ENCODE assay signal across 10 mouse cellular contexts in genomic region chr3:5090108-5090869, GRCm38 (mm10).
DNase-seq lines count a peak whose midpoint lies in the region; ATAC-seq and TF ChIP-seq lines count a peak whose summit lies in the region.
"Had no signal": no experiment of that assay in that cellular context is flagged by ENCODE, and none has a peak within 500 bp of the region (broad histone marks: within the 10 kb centered on the region; RNA-seq: fewer than 3 reads in every experiment).

No protein-coding gene starts in this region.

- 74% methylated on average over 13 of the region's 13 CpGs for WGBS in heart, embryonic 13.5 days
- 50% methylated on average over 13 of the region's 13 CpGs for WGBS in lung, postnatal 0 days
- 51% methylated on average over 13 of the region's 13 CpGs for WGBS in stomach, embryonic 15.5 days

- H3K36me3 ChIP-seq in heart, embryonic 13.5 days, result no peaks in the 10 kb centered on the region
- no peaks in the 10 kb centered on the region for H3K36me3 ChIP-seq in lung, postnatal 0 days (ENCODE audit: insufficient read depth, low read length)
- H3K36me3 ChIP-seq in stomach, embryonic 15.5 days, result no peaks in the 10 kb centered on the region
- H3K36me3 ChIP-seq: hindbrain, embryonic 15.5 days; liver, embryonic 15.5 days had no signal

- H3K4me1 ChIP-seq in heart, embryonic 13.5 days, result no peaks in the 10 kb centered on the region
- no peaks in the 10 kb centered on the region for H3K4me1 ChIP-seq in lung, postnatal 0 days (ENCODE audit: insufficient read depth, low read depth, low read length)
- no peaks in the 10 kb centered on the region for H3K4me1 ChIP-seq in stomach, embryonic 15.5 days
- H3K4me1 ChIP-seq: hindbrain, embryonic 15.5 days; liver, embryonic 15.5 days had no signal

- no peak for TF ChIP-seq CTCF in lung, postnatal 0 days (IDR thresholded peaks at IDR 0.05)

- no peak overlapping the region for H3K27ac ChIP-seq in heart, embryonic 13.5 days (replicated peaks)
- H3K27ac ChIP-seq in lung, postnatal 0 days (ENCODE audit: low read length), result no peak overlapping the region
- peak overlapping the region; percentile 0; the same call in 1 of the 2 replicates for H3K27ac ChIP-seq in stomach, embryonic 15.5 days
- H3K27ac ChIP-seq: hindbrain, embryonic 15.5 days; liver, embryonic 15.5 days had no signal

- no peak overlapping the region for H3K4me3 ChIP-seq in heart, embryonic 13.5 days
- H3K4me3 ChIP-seq in lung, postnatal 0 days (ENCODE audit: low read depth, low read length), result peak overlapping the region; percentile 28
- H3K4me3 ChIP-seq in stomach, embryonic 15.5 days (replicated peaks), result no peak overlapping the region; the same call in 1 of the 2 replicates
- H3K4me3 ChIP-seq: hindbrain, embryonic 15.5 days; liver, embryonic 15.5 days had no signal

- DNase-seq in heart, adult 8-10 months (ENCODE audit: low spot score), result no peak
- DNase-seq in lung, postnatal 0 days (ENCODE audit: low spot score), result peak; percentile 15
- no peak for DNase-seq in lung, postnatal 25 days (ENCODE audit: low spot score)
- peak; percentile 38 for DNase-seq in forelimb bud, embryonic 11.5 days (ENCODE audit: low read depth, low spot score)
- no peak for DNase-seq in cerebellum, postnatal 36 days
- DNase-seq in ovary, postnatal 36 days (ENCODE audit: low spot score), result no peak

- no peak overlapping the region for H3K9ac ChIP-seq in heart, embryonic 13.5 days
- H3K9ac ChIP-seq in lung, postnatal 0 days (replicated peaks; ENCODE audit: low read depth), result no peak overlapping the region
- H3K9ac ChIP-seq in stomach, embryonic 15.5 days, result no peak overlapping the region
- H3K9ac ChIP-seq: hindbrain, embryonic 15.5 days; liver, embryonic 15.5 days had no signal

- TF ChIP-seq EP300 in lung, postnatal 0 days (IDR thresholded peaks at IDR 0.05), result no peak

- no peak for ATAC-seq in heart, embryonic 13.5 days (ENCODE audit: extremely low read depth, insufficient number of reproducible peaks, low FRiP score, low TSS enrichment)
- ATAC-seq in lung, postnatal 0 days, result no peak
- no peak; the same call in 1 of the 2 replicates for ATAC-seq in stomach, embryonic 15.5 days (ENCODE audit: insufficient read depth, low FRiP score, low read depth)

- H3K4me2 ChIP-seq in heart, embryonic 13.5 days, result 0 out of 2 replicates have a peak overlapping the region, but pooled peaks have one; percentile 0
- H3K4me2 ChIP-seq in lung, postnatal 0 days (replicated peaks; ENCODE audit: low read depth, low read length), result peak overlapping the region; percentile 25
- H3K4me2 ChIP-seq in stomach, embryonic 15.5 days, result peak overlapping the region; percentile 22
- H3K4me2 ChIP-seq: hindbrain, embryonic 15.5 days; liver, embryonic 15.5 days had no signal

- no peaks in the 10 kb centered on the region for H3K9me3 ChIP-seq in heart, embryonic 13.5 days
- no peaks in the 10 kb centered on the region for H3K9me3 ChIP-seq in lung, postnatal 0 days (ENCODE audit: low read length)
- H3K9me3 ChIP-seq in stomach, embryonic 15.5 days, result no peaks in the 10 kb centered on the region
- H3K9me3 ChIP-seq: hindbrain, embryonic 15.5 days; liver, embryonic 15.5 days had no signal

- no peaks in the 10 kb centered on the region for H3K27me3 ChIP-seq in heart, embryonic 13.5 days (replicated peaks)
- H3K27me3 ChIP-seq in lung, postnatal 0 days (replicated peaks; ENCODE audit: insufficient read depth, low read length), result no peaks in the 10 kb centered on the region
- H3K27me3 ChIP-seq in stomach, embryonic 15.5 days (replicated peaks), result no peaks in the 10 kb centered on the region
- H3K27me3 ChIP-seq: hindbrain, embryonic 15.5 days; liver, embryonic 15.5 days had no signal

Comparison
In these comparisons a context has a peak if more than half of its experiments do, and no peak if none do; other contexts are left out.
1. DNase-seq: peak in lung, postnatal 0 days (single experiment) and forelimb bud, embryonic 11.5 days (single experiment); none in heart, adult 8-10 months (single experiment), lung, postnatal 25 days (single experiment), cerebellum, postnatal 36 days (0 of 2) and ovary, postnatal 36 days (single experiment).
2. Peak in every context shown above with its lines, with median percentiles within 50 percentile points of each other: H3K4me2 ChIP-seq.